9 mouse cellular contexts compared by ENCODE assay signal in the genomic region with DNA sequence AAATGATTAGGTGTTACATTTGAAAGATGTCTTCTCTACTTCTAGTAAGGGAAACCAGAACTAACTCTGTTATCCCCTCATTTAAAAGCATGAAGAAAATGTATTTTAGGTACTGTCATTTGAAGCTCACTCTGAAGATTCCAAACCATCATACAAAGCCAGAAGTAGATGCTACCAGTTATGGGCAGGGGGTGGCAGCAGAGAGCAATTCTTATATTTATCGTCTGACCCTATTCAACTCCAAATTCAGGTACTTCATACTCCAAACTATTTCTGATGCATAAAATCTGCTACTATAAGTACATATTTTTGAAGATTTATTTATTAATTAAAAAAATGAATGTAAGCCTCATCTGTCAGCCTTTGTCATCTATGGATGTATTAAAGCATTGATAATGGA.
A peak's percentile ranks its signal among the peaks of the same experiment; 100 is the strongest.
DNase-seq lines count a peak whose midpoint lies in the region; ATAC-seq and TF ChIP-seq lines count a peak whose summit lies in the region.
"Had no signal": no experiment of that assay in that cellular context is flagged by ENCODE, and none has a peak within 500 bp of the region (broad histone marks: within the 10 kb centered on the region; RNA-seq: fewer than 3 reads in every experiment).

No protein-coding gene starts in this region.

- 22% methylated on average over 1 of the region's 1 CpGs for WGBS in kidney, postnatal 0 days
- WGBS in liver, postnatal 0 days (ENCODE audit: insufficient replicate concordance), result 19% methylated on average over 1 of the region's 1 CpGs

- TF ChIP-seq CTCF in kidney, postnatal 0 days (IDR thresholded peaks at IDR 0.05; ENCODE audit: low read depth), result peak; percentile 77
- TF ChIP-seq CTCF in liver, postnatal 0 days (IDR thresholded peaks at IDR 0.05; ENCODE audit: low read depth), result peak; percentile 49

- DNase-seq in adrenal gland, adult 18-20 months (ENCODE audit: low spot score in 2 of 2), result peak; percentile 9 to 19
- DNase-seq in adrenal gland, postnatal 4 days (ENCODE audit: low spot score in 2 of 2), result no peak
- peak; percentile 7 for DNase-seq in ovary, postnatal 36 days (ENCODE audit: low spot score)
- DNase-seq in ovary, adult 18-20 months (ENCODE audit: low spot score), result no peak
- peak; percentile 25 for DNase-seq in embryo, embryonic 9.5 days (ENCODE audit: extremely low spot score)
- peak; percentile 53 for DNase-seq in kidney, postnatal 0 days (ENCODE audit: low spot score)
- DNase-seq in liver, postnatal 0 days, result peak; percentile 13
- DNase-seq in spleen, postnatal 4 days (ENCODE audit: low spot score in 2 of 2), result no peak

- H3K4me2 ChIP-seq in kidney, postnatal 0 days (ENCODE audit: low read length), result no peak overlapping the region
- H3K4me2 ChIP-seq in liver, postnatal 0 days (ENCODE audit: low read depth, low read length), result no peak overlapping the region
- H3K4me2 ChIP-seq: heart, embryonic 13.5 days had no signal

- no peak overlapping the region for H3K27ac ChIP-seq in kidney, postnatal 0 days
- no peak overlapping the region for H3K27ac ChIP-seq in liver, postnatal 0 days (ENCODE audit: low read depth)
- H3K27ac ChIP-seq: heart, embryonic 13.5 days had no signal

- no peaks in the 10 kb centered on the region for H3K9me3 ChIP-seq in kidney, postnatal 0 days (replicated peaks; ENCODE audit: low read length)
- H3K9me3 ChIP-seq in liver, postnatal 0 days (ENCODE audit: low read length), result no peaks in the 10 kb centered on the region
- H3K9me3 ChIP-seq: heart, embryonic 13.5 days had no signal

- no peak for ATAC-seq in kidney, postnatal 0 days (replicated peaks; ENCODE audit: low FRiP score, low read depth)
- ATAC-seq in liver, postnatal 0 days, result no peak

- no peak for TF ChIP-seq EP300 in liver, postnatal 0 days (IDR thresholded peaks at IDR 0.05; ENCODE audit: low read depth)

- no peak overlapping the region for H3K9ac ChIP-seq in kidney, postnatal 0 days (ENCODE audit: low read depth, low read length)
- no peak overlapping the region for H3K9ac ChIP-seq in liver, postnatal 0 days (replicated peaks)
- H3K9ac ChIP-seq: heart, embryonic 13.5 days had no signal

- H3K4me1 ChIP-seq in kidney, postnatal 0 days (replicated peaks; ENCODE audit: insufficient read depth, low read length), result no peaks in the 10 kb centered on the region
- no peaks in the 10 kb centered on the region for H3K4me1 ChIP-seq in liver, postnatal 0 days (ENCODE audit: insufficient read depth)
- H3K4me1 ChIP-seq: heart, embryonic 13.5 days had no signal

- H3K27me3 ChIP-seq in kidney, postnatal 0 days (ENCODE audit: insufficient read depth, low read length), result no peaks in the 10 kb centered on the region
- H3K27me3 ChIP-seq in liver, postnatal 0 days (ENCODE audit: insufficient read depth, low read length), result no peaks in the 10 kb centered on the region
- H3K27me3 ChIP-seq: heart, embryonic 13.5 days had no signal

- no peaks in the 10 kb centered on the region for H3K36me3 ChIP-seq in kidney, postnatal 0 days (ENCODE audit: insufficient read depth, low read length)
- H3K36me3 ChIP-seq in liver, postnatal 0 days (replicated peaks; ENCODE audit: insufficient read depth, low read length), result no peaks in the 10 kb centered on the region
- H3K36me3 ChIP-seq: heart, embryonic 13.5 days had no signal

- H3K4me3 ChIP-seq in kidney, postnatal 0 days (replicated peaks; ENCODE audit: low read depth, low read length), result no peak overlapping the region
- no peak overlapping the region for H3K4me3 ChIP-seq in liver, postnatal 0 days (ENCODE audit: low read depth, low read length)
- H3K4me3 ChIP-seq: heart, embryonic 13.5 days had no signal

Comparison
In these comparisons a context has a peak if more than half of its experiments do, and no peak if none do; other contexts are left out.
1. DNase-seq: peak in adrenal gland, adult 18-20 months (2 of 2), ovary, postnatal 36 days (single experiment), embryo, embryonic 9.5 days (single experiment), kidney, postnatal 0 days (single experiment) and liver, postnatal 0 days (single experiment); none in adrenal gland, postnatal 4 days (0 of 2), ovary, adult 18-20 months (single experiment) and spleen, postnatal 4 days (0 of 2).